Mouse (Mus musculus) ZHBTc4 (cell line): ENCODE measurements around the gene Sorbs2.

Experiments used
- DNase-seq: peaks from one replicate; pipeline ENCODE4 v3.0.0-alpha.2; 2011; ENCODE audit warnings: low read depth, low spot score

Sorbs2 gene

GRCm38 (mm10) chr8:45579714-45580543, 72.3 kb downstream of the Sorbs2 start:
- DNase-seq, result no peak

GRCm38 (mm10) chr8:45580544-45580866, 72.9 kb downstream of the Sorbs2 start:
- no peak for DNase-seq

GRCm38 (mm10) chr8:45583856-45584255, 76.3 kb downstream of the Sorbs2 start:
- no peak for DNase-seq

- DNase-seq, result no peak
Measured at GRCm38 (mm10) chr8:45584390-45585052, 76.9 kb downstream of the Sorbs2 start.

- no peak for DNase-seq
Measured at GRCm38 (mm10) chr8:45585158-45585557, 77.6 kb downstream of the Sorbs2 start.

GRCm38 (mm10) chr8:45587011-45587410, 79.4 kb downstream of the Sorbs2 start:
- no peak for DNase-seq

- DNase-seq, result no peak
Measured at GRCm38 (mm10) chr8:45591888-45592287, 84.3 kb downstream of the Sorbs2 start.

GRCm38 (mm10) chr8:45593711-45594110, 86.1 kb downstream of the Sorbs2 start:
- no peak for DNase-seq

- no peak for DNase-seq
Measured at GRCm38 (mm10) chr8:45595983-45596382, 88.4 kb downstream of the Sorbs2 start.

GRCm38 (mm10) chr8:45596591-45596990, 89.0 kb downstream of the Sorbs2 start:
- no peak for DNase-seq

GRCm38 (mm10) chr8:45597631-45598420, 90.2 kb downstream of the Sorbs2 start:
- DNase-seq, result no peak

GRCm38 (mm10) chr8:45598883-45599282, 91.3 kb downstream of the Sorbs2 start:
- DNase-seq, result no peak

- no peak for DNase-seq
Measured at GRCm38 (mm10) chr8:45602019-45602418, 94.4 kb downstream of the Sorbs2 start.

- DNase-seq, result no peak
Measured at GRCm38 (mm10) chr8:45605419-45605818, 97.8 kb downstream of the Sorbs2 start.

GRCm38 (mm10) chr8:45607012-45607411, 99.4 kb downstream of the Sorbs2 start:
- no peak for DNase-seq

GRCm38 (mm10) chr8:45608413-45608812, 100.8 kb downstream of the Sorbs2 start:
- DNase-seq, result no peak

- DNase-seq, result no peak
Measured at GRCm38 (mm10) chr8:45610426-45611215, 103.0 kb downstream of the Sorbs2 start.

- peak; percentile 29 for DNase-seq
Measured at GRCm38 (mm10) chr8:45611320-45611719, 103.7 kb downstream of the Sorbs2 start.

GRCm38 (mm10) chr8:45614610-45615009, 107.0 kb downstream of the Sorbs2 start:
- no peak for DNase-seq

- no peak for DNase-seq
Measured at GRCm38 (mm10) chr8:45615050-45615449, 107.5 kb downstream of the Sorbs2 start.

GRCm38 (mm10) chr8:45615551-45615950, 108.0 kb downstream of the Sorbs2 start:
- no peak for DNase-seq
